Mouse (Mus musculus) cerebellum, adult (tissue): ENCODE results near the gene Irs3.
"Not testable (repeated sequence)": the region's sequence is repeated elsewhere in the genome, so short reads cannot be mapped to it uniquely, and the experiment has no call there.

Source experiments
- ATAC-seq: cut with Nextera tagmentation; 2 replicates; pipeline ENCODE4 v1.9.2; 2017; ENCODE audit warnings: mild to moderate bottlenecking, moderate library complexity, mixed read lengths; ENCODE audit not compliant: insufficient number of reproducible peaks, low FRiP score, low TSS enrichment

The Irs3 gene

DNA sequence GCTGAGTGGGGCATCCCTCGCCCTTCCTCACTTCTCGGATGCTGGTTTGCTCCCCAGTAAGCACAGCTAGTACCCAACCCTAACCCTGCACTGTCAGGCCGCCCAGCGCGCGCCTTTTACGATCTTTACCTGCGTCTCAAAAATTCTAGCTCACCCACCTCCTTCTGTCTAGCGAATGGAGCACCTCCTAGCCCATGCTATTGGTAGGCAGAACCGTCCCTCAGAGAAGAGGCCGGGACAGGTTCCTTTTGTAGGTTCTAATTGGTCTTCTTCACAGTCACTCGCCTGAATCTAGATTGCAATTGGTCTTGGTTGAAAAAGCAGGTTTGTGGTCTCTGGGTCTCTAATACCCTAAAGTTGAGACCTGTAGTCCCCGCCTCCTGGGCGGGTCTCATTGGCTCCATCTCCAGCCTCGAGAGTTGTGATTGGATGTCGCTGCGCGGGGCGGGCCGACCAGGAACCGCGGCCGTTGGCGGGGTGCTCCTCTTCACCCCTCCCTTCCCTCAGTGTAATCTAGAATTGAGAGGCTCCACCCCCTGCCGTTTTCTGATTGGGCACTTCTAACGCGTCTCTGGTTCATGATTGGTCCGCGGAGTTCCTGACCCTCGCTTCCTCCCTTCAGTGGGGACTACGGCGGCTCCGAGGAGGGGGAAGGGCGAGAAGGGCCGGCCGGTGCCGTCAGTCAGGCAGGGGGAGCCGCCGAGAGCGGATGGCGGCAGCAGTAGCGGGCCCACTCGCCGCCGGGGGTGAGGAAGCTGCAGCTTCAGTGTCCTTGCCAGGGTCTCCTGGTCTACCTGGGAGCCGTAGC is 16.8 kb downstream of the Irs3 start, which contains the start of the genes Fbxo24, Lrch4 and Gm20605:
Gene Fbxo24, minus strand, starts transcription at position 505 of the 808 bp plus-strand sequence.
Gene Lrch4, plus strand, starts transcription at position 624 of the 808 bp plus-strand sequence.
Gene Gm20605, plus strand, starts transcription at position 678 of the 808 bp plus-strand sequence.
- peak; percentile 98 for ATAC-seq

DNA sequence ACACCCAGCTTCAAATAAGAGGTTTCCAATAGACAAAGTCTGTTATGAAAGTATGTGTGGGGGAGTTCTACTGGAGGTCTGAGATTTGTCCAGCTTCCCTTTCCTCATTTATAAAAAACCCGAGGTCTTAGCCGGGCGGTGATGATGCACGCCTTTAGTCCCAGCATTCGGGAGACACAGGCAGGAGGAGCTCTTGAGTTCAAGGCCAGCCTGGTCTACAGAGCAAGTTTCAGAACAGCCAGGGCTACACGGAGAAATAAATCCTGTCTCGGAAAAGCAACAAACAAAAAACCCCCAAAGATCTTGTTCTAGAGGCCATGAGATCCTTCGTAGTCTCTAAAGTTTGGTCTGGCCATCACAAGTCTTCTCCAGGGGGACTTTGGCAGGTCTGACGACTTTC is 17.5 kb downstream of the Irs3 start:
- ATAC-seq = no peak

DNA sequence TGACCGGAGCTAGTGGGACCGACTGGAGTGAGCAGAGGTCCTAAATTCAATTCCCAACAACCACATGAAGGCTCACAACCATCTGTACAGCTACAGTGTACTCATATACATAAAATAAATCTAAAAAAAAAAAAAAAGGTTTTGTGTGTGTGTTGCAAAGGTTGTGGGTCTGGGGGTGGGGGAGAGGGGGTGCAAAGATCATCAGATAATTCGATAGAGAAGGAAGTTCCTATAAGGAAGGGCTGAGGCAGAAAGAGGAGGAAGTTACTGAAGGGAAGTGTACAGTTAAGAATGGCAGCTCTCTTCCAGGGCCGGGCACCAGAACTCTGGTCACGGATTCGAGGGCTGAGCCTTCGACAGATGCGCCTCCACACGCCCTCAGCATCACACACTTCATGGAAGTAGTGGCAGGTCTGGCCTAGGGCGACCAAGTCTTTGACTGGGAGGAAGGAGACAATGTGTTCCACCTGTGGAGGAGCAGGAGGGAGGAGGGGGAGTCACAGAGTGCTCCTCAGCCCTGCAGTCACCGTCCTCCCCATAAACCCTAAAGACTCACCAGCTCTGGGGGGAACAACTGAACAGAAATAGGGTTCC is 21.5 kb downstream of the Irs3 start:
- no peak for ATAC-seq

DNA sequence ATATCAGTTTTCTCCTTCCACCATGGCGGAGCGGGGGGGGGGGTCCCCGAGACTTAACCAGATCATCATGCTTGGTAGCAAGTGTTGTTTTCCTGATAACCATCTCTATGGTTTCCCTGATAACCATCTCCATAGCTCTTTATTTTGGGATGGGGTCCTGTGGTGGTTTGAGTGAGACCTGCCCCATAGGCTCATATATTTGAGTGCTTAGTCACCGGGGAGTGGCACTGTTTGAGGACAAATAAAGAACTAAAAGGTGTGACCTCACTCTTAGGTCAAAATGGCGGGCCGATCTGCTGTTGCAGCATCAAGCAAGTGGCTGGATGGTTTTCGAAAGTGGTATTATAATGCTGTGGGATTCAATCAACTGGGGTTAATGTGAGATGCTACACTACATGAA is 30.2 kb downstream of the Irs3 start:
- ATAC-seq = no peak

DNA sequence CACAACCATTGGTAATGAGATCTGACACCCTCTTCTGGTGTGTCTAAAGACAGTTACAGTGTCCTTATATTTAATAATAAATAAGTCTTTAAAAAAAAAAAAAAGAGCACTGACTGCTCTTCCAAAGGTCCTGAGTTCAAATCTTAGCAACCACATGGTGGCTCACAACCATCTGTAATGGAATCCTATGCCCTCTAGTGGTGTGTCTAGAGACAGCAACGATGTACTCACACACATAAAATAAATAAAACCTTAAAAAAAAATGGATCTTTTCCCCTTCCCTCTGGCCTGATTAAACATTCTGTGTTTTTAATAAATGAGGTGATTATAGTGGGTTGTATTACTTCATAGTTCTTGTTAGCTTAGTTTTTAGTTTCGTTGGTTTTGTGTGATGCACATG is 30.6 kb downstream of the Irs3 start:
- not testable (repeated sequence) for ATAC-seq

DNA sequence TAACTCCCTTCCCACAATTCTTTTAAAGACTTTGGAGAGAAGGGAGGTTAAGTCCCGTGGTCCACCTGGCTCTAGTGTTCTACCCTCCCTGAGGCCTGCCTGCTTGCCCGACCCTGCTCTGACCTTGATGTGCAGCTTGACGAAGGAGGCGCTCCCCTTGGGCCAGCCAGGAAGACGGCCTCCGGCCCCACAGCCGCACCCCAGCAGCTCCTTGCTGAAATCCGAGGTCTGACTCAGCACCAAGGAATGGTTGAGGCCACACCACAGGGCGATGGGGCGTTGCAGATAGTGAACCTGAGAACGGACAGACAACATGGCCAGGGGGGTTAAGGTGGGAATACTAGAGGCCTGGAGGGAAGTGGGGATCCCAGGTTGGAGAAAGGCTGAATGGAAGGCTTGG is 32.0 kb downstream of the Irs3 start, which contains the start of gene Pcolce:
Gene Pcolce, minus strand, starts transcription at position 235 of the 400 bp plus-strand sequence.
- ATAC-seq = no peak

DNA sequence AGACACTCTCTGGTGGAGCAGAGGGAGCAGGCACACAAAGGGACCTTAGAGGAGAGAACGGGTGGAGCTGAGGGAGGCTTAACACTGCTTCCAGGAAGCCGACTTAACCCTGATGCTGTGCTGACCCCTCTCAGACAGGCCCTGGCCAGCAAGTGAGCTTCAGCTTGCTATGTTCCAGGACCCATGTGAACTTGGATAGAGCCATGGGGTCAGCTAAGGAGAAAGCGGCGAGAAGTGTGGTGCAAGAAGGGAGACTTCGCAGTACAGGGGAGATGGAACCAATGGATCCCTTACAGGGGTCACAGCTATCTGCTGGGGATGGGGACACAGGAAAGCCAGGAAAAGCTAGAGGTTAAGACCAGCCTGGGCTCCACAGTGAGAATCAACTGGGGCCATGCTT is 32.4 kb downstream of the Irs3 start:
- ATAC-seq = no peak

DNA sequence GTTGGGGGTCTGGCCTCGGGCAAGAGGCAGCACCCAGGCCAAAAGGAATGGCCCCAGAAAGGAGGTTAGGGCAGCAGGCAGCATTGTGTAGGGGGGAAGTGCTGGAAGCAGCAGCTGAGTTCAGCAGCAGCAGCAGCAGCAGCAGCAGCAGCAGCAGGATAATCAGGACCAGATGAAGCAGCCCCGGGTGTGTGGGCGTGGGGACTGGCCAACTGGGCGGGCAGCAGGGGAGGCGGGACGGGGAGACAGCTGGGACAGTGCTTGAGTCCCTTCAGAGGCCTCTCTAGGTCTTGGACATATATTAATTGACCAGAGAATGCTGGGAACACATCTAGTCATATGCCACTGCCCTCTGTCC is 34.3 kb downstream of the Irs3 start:
- ATAC-seq = no peak

DNA sequence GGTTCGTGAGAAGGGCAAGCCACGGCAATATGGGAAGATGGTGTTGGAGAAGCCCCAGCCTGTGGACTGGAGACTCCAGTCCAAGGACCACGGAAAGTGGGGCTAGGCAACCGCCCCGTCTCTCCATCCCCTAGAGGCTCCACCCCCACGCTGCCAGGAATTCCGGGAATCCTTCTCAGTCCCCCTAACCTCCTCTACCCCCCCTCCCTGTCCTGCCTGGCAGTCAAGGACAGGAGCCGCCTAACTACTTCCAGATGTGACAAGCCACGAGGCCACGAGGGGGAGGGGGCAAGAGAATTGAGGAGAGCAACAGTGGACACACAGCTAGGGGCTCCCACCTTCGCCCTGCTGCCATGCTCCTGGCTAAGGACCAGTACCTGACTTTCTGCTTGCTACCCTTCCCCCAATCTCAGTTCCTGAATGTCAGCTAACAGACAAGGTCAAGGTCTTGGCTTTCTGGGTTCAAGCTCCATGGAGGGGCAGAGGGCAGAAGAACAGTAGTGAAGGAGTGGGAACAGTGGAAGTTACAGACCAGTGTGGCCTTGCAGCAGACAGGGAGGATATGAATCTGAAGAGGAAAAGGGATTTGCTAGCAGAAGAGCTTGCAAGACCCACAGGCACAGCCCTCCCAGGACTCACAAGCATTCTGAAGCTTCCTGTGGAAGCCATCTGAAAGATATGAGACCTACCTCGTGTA is 34.8 kb downstream of the Irs3 start:
- no peak for ATAC-seq

DNA sequence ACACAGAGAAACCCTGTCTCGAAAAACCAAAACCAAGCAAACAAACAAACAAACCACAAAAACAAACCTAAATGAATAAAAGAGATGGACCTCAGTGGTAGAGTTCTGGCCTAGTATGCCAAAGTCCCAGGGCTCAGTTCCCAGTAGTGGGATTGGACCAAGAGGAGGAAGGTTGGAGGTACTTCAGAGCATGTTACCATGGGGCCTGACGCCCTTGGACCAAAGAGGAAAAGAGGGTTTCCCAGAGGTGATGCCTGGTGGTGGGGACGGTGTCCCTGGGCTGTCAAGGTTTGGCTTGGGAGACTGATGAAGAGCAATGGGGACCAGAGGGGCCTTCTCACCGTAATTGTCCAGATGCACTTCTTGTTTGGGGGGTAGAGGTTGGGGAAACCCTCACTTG is 35.5 kb downstream of the Irs3 start:
- no peak for ATAC-seq

DNA sequence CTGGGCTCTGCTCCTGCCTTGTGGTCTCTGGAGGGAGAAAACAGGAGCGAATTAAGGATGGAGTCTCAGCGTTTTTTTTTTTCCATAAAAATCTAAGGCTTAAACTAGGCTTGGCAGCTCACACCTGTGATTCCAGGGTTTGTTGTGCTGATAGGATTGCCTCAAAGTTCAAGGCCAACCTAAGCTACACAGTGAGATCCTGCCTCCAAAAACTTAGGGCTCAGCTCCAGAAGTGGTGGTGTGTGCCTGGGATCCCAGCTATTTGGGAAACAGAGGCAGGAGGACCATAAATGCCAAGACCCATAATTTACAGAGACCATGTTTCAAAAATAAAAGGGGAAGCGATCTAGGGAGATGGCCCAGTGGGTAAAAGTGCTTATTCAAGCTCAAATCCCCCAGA is 36.2 kb downstream of the Irs3 start:
- no peak for ATAC-seq

DNA sequence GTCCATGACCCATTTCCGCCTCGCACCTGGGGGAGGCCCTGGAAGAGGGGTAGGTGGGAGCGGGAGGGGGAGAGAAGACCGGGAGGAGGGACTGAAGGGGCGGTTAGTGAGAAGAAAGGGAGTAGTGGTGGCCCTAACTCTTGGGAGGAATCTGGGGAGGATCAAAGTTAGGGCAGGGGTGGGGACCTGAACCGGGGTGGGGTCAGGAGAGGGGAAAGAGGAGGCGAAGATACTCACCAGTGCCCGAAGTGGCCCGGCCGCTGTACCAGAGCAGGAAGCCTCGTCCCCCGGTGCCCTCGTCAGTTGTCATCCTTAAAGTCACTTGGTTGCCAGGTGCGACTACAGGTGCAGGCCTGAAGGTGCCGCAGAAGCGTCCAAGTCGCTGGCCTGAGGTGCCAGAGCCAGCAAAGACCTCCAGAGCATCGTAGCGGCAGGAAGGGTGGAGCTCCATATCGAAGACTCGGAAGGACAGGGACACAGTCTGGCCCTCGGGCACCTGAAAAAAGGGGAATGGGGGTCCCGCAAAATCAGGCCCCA is 36.8 kb downstream of the Irs3 start:
- ATAC-seq = no peak

DNA sequence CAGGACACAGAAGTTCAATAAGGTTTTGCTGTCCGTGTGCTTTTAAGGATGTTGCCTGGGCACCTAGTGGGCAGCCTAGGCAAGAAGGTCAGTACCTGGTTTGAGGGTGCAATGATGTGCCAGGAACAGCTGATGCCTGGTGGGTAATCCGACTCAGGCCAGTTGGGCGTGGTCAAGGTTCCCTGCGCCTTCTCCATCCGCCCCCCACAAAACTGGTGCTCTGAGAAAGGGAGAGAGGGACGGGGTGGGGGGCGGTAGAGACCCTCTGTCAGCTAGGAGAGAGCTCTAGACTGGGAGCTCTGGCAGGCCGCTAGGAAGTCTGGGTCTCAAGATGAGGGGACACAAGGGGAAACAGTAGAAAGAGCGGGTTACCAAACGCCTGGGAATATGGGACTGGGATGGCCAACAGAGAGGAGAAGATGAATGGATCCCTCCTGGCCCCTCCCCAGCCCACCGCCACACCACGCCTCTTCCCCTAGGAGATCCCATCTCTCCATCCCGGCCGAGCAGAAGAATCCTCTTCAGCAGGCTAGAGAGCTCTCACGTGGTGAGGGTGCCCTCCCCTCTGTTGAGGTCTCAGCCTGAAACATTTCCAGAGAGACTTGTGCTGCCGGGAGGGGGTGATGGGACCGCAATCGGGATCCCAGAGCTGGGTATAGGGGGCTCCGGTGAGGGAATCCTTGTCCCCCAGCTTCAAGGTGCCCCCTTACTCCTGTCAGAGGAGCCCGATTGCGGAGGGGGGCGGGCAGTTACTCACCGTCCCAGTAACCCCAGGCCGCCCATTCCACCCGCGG is 37.5 kb downstream of the Irs3 start:
- no peak for ATAC-seq

DNA sequence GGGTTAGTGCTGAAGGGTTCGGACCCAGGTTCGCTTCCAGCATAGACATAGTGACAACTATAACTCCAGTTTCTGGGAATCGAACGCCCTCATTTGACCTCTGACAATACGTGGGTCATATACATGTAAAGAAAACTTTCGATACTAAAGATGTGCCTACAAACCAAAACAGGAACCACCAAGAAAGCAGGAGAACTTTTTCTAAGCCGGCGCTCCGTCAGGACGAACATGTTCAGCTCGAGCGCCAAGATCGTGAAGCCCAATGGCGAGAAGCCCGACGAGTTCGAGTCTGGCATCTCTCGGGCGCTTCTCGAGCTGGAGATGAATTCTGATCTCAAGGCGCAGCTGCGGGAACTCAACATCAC is 44.2 kb downstream of the Irs3 start:
- no peak for ATAC-seq

DNA sequence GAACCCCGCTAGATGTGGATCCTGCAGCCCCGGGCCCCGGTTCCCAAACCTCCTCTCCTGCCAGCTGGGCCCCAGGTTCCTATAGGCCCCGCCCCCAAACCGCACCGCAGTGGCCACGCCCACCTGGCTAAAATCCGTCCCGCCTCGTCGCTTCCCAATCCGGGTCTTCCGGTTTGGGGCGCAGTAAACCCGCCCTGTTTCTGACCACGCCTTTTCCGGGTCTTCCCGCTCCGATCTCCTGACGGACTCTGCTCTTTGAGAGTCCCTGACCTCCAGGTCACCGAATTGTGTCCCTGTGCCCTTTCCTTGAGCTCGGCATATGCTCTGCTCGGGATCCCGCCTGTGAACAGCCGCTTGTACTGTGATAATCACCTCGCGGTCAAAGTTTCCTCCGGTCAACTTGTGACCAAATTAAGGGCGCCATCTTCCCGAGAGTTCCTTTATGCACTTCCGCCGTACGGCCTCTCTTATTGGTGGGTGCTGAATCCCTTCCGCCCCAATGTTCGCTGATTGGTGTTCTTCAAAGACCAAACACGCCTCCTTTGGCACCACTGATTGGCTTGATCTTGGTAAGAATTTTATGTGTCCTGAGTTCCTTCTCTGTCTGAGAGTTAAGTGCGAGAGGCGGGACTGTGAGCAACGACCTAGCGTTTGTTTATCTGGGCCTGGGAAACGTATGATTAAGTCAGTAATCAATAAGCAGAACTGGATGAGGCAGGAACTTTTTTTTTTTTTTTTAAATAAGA is 44.7 kb downstream of the Irs3 start, which contains the start of gene Mospd3:
Gene Mospd3, minus strand, starts transcription at position 440 of the 746 bp plus-strand sequence.
- peak; percentile 96 for ATAC-seq

DNA sequence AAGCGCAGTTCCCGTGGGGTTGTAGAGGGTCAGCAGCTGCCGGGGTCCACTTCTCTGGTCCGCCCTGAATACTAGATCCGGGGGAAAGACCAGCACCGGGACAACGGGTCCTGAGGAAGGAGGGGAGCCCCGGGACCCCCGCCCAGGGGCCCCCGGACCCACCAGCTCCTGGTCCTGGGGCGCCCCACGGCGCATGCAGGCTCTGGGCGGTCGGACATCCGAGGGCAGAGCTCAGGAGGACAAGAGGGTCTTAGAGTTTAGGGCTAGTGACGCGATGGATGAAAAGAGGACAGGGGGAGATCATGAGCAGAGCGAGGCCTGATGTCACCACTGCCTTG is 45.3 kb downstream of the Irs3 start:
- ATAC-seq = no peak; the same call in 1 of the 2 replicates

DNA sequence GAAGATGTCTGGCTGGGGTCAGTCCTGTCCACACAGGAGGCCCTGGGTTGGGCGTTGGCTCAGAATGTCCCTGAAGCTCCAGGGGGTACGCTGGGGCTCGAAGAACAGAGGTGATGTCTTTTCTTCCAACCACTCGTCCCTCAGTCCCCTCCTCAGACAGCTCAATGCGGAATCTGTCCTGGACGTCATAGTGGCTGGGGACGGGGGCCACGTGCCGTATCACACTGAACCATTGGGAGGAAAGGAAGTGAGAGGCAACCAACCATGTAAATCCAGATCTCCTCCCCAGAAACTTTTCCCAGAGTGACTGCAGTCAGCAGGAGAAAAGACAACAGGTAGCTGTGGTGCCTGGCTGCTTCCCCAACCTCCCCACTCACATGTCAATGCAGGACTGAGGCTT is 45.9 kb downstream of the Irs3 start:
- no peak for ATAC-seq

DNA sequence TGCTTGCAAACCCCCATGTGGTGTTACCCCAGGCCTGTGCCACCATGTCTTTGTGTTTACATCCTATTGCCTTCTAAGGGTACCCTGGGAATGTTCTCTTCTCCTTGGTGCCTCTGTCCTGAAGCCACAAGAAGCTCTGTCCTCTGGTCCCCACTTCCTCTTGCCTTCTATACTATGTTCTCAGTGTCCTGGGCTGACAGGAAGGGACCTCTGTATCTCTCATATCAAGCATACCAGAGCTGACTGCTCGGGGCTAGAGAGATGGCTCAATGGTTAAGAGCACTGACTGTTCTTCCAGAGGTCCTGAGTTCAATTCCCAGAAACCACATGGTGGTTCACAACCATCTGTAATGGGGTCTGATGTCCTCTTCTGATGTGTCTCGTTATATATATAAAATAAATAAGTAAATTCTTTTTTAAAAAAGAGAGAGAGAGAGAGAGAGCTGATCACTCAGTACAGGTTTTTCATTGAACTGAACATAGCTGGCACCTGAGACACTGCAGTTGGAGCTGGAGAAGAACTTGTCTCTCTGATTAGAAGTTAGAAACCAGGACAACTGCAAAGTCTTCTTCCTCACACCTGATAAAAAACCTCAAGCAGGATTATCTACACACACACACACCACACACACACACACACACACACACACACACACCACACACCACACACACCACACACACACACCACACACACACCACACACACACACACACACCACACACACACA is 47.3 kb downstream of the Irs3 start:
- ATAC-seq = no peak

DNA sequence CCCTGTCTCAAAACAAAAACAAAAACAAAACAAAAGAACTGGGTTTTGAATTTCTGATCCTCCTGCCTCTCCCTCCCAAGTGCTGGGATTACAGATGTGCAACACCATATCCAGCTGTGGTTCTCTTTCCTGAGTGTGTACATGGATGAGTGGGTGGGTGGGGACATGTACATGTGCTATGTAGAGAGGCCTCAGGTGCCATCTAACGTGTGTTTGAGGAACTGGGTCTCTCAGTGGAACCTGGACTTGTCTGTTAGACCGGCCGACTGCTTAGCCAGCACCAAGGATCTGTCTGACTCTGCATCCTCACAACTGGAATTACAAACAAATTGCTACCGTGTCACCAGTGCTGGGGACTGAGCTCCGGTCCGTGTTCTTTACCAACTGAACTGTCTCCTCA is 47.9 kb downstream of the Irs3 start:
- no peak for ATAC-seq
